Mouse (Mus musculus) adrenal gland, adult 2 months (tissue): ENCODE results near the gene Fyco1. TPM values are rescaled to one million over a fixed set of nuclear protein-coding genes. Genes with fewer than 3 reads are reported as not detected.

Experiments
- DNase-seq: peaks from one replicate; pipeline ENCODE4 v3.0.0; 2021
- long read RNA-seq: library from polyadenylated mRNA; stranded (forward); transcript quantifications from one replicate; pipeline ENCODE4 v2.0.0, GENCODE M21; 2021
- polyA plus RNA-seq: library from polyadenylated mRNA; depleted of rRNA; stranded (reverse); fragments of >200 nt; gene quantifications from 2 replicates; pipeline ENCODE4 v1.2.3, GENCODE M21; 2012; rRNA removed
- total RNA-seq, 2 experiments: library from RNA; stranded (reverse); gene quantifications; 2 replicates each; pipeline ENCODE4 v1.2.3; 2021

The Fyco1 gene
- total RNA-seq (10 to 100 TPM; 37.1 to 41.1 TPM), polyA plus RNA-seq (5.9 and 9.7 TPM in 2 replicates)
- long read RNA-seq, partial matches to known transcripts = 1 of 4 reads
- long read RNA-seq, other reads (novel, unspliced or antisense) = 2 of 4 reads

- peak; percentile 94 for DNase-seq
Observed at GRCm38 (mm10) chr9:123851713-123852448, at the start of gene Fyco1. TSS of gene Fyco1 (minus strand) at chr9:123851899.

- DNase-seq = no peak
Observed at GRCm38 (mm10) chr9:123872049-123872448, 20.4 kb upstream of the Fyco1 start.

- DNase-seq = no peak
Observed at GRCm38 (mm10) chr9:123869167-123869784, 17.6 kb upstream of the Fyco1 start.

- DNase-seq = no peak
Observed at GRCm38 (mm10) chr9:123863641-123864040, 11.9 kb upstream of the Fyco1 start.

GRCm38 (mm10) chr9:123862895-123863616, 11.4 kb upstream of the Fyco1 start:
- DNase-seq = no peak

GRCm38 (mm10) chr9:123861929-123862328, 10.2 kb upstream of the Fyco1 start, which contains the start of gene Xcr1:
TSS of gene Xcr1 (minus strand) at chr9:123862029.
- peak; percentile 16 for DNase-seq

GRCm38 (mm10) chr9:123856836-123857235, 5.1 kb upstream of the Fyco1 start:
- no peak for DNase-seq

GRCm38 (mm10) chr9:123852449-123853390, 1.0 kb upstream of the Fyco1 start:
- DNase-seq = no peak

GRCm38 (mm10) chr9:123851062-123851712, 512 bp downstream of the Fyco1 start:
- DNase-seq = peak; percentile 73

- peak; percentile 72 for DNase-seq
Observed at GRCm38 (mm10) chr9:123850705-123851061, 1.0 kb downstream of the Fyco1 start.

- DNase-seq = peak; percentile 11
Observed at GRCm38 (mm10) chr9:123849976-123850695, 1.6 kb downstream of the Fyco1 start.

- no peak for DNase-seq
Observed at GRCm38 (mm10) chr9:123846490-123846889, 5.2 kb downstream of the Fyco1 start.

GRCm38 (mm10) chr9:123845120-123845519, 6.6 kb downstream of the Fyco1 start:
- peak; percentile 56 for DNase-seq

- no peak for DNase-seq
Observed at GRCm38 (mm10) chr9:123844468-123844867, 7.2 kb downstream of the Fyco1 start.

- no peak for DNase-seq
Observed at GRCm38 (mm10) chr9:123840243-123840642, 11.5 kb downstream of the Fyco1 start.

- no peak for DNase-seq
Observed at GRCm38 (mm10) chr9:123835851-123836250, 15.8 kb downstream of the Fyco1 start.

GRCm38 (mm10) chr9:123828916-123829315, 22.8 kb downstream of the Fyco1 start:
- DNase-seq = no peak

GRCm38 (mm10) chr9:123826631-123827030, 25.1 kb downstream of the Fyco1 start:
- DNase-seq = no peak

- DNase-seq = no peak
Observed at GRCm38 (mm10) chr9:123818601-123819000, 33.1 kb downstream of the Fyco1 start.

GRCm38 (mm10) chr9:123815996-123816395, 35.7 kb downstream of the Fyco1 start:
- DNase-seq = no peak
